Mouse (Mus musculus) adrenal gland, adult 8-10 months (tissue): ENCODE measurements around the gene Ccr3. TPM values are rescaled to one million over a fixed set of nuclear protein-coding genes. Genes with fewer than 3 reads are reported as not detected.
"Not testable (repeated sequence)": the region's sequence is repeated elsewhere in the genome, so short reads cannot be mapped to it uniquely, and the experiment has no call there.

Experiments used
- DNase-seq: peaks from one replicate; pipeline ENCODE4 v3.0.0; 2022
- total RNA-seq, 4 experiments: library from RNA; stranded (reverse); gene quantifications; 2 replicates each; pipeline ENCODE4 v1.2.4; 2022

The Ccr3 gene
- total RNA-seq, 4 experiments from 2014 or later = not detected

DNA sequence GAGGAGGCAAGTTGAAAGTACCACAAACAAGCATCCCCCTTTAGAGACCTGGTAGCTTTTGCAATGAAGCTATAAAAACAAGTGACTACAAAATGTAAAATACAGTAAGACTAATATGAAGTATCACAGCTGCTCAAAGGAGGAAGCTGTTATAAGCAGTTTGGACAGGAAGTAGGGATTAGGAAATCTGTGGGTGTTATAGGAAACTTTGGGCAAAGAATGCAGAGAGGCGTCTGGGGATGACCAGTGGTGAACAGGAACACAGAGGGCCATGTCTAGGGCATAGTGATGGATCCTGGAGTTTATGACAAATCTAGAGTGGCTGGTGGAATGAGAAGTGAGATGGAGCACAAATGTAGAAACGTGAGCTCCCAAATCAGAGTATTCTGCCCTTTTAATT, 31.8 kb downstream of the Ccr3 start:
- DNase-seq = no peak

GRCm38 (mm10) chr9:124056158-124056709, 34.5 kb downstream of the Ccr3 start:
- no peak for DNase-seq

DNA sequence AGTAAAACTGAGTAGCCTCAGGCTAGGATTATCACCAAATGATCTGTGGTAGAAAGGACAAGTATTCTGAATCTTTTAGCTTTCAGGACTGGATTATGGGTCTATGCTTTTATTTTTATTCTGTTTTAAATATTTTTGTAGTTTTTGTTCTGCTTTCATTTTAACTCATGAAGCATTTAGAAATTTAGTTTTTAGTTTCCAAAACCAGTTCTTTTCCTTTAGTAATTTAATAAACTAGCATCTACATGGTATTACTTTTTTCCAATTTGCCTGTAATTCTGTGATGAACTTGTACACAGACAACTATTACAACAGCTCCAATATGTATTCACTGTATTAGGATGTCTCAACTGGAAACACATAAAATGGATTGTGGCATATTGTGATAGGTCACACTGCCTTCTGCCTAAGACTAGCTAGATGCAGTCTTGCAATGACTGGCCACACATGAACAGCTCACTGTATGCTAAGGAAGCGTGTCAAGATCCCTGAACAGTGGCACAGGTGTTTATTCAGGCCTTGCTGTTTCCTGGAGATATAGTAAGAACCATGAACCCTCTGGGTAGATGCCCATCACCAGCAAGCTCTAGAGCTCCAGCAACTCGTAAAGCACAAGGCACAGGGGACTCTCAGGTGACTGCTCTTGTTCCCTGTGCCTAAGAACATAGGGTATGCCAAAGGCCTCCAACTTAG, 38.0 kb downstream of the Ccr3 start:
- no peak for DNase-seq

GRCm38 (mm10) chr9:124061474-124062432, 40.0 kb downstream of the Ccr3 start:
- DNase-seq = not testable (repeated sequence)

GRCm38 (mm10) chr9:124066572-124067103, 44.9 kb downstream of the Ccr3 start:
- no peak for DNase-seq

DNA sequence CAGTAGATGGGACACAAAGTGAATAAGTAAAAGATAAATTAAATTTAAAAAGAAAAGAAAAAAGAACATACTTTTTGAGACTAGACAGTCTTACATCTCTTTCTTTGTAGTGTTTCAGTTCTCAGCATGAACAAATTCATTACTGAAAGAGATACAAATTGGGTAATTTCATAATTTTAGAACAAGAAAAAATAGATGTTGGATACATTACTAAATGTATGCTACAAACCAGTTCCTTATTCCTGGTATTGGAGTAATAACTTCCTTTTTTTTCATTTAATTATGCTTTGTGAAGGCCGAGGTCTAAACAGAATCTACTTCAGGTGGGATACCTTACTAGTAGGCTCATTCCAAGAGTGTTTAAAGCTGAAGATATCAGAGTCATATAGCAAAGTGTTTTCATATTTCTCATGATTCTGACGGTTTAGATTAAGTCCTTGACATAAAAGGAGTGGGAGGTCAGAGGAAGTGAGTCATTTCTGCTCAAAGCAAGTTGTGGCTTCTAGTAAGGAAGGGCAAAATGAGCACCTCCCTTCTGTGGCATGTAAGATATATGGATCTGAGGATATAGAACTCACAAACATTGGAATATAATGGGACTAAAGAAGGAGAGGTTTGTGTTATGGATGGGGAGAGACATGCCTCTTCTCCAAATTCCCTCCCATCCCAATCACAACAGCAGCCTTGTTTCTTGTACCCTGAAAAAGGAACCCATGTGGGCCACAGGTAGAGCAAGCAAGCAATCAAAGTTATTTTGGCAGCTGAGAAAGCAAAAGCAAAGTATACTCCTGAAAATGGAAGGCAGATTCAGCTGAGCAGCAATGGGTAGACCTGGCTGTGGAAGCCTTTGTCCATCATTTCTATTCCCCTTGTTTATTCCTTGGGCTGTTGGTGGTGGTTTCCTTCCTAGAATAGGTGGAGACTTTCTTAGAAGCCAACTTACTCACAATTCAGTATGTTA, 46.6 kb downstream of the Ccr3 start:
- no peak for DNase-seq

DNA sequence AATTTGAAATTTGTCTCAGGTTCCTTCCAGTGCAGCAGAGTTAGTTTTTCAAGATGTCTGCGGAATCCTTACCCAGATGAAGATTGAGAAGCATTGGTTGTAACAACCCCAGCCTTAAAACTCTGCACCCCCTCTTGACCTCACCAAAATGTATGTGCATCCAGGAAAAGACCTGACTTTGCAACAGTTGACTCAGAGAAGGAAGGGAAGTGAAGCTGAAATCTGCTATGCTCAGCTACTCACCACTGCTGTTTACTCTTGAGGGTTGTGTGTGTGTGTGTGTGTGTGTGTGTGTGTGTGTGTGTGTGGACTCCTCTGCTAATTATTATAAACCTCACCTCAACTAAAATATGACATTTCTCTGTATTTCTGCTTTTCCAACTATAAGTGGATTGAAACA, 49.7 kb downstream of the Ccr3 start:
- no peak for DNase-seq

DNA sequence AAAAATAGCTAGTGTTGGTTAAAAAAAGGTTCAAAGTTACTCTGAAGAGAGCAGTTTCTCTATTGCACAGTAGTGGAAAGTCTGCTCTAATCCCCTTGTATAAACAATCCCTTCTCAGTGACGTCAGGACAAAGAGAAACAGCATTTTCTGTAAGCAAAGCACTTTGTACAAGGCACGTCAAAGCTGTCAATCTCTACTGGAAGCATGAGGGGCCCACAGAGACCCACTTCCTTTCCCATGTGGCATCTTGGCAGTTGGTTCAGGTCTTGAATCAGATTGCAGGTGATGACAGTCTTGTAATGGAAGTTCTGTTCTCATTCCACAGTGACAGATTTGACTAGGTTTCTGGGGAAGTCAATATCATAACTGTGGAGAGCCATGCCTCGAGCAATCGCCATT, 58.0 kb downstream of the Ccr3 start:
- no peak for DNase-seq

DNA sequence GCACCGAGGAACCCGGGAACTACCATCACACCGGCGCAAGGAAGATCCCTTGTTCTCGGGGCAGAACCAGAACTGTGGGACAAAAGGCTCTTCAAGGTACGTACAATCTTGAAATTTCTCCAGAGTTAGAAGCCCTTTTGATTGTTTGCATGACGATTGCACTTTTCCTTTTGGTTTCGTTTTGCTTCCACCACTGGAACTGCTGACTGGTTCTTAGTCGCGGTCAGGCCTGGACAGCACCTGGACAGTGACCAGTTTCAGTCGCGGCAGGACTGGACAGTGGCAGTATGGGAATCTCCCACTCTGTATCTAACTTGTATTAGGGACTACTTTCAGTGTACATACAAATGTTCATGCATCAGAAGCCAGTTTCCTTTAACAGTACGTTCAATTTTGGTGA, 58.7 kb downstream of the Ccr3 start:
- DNase-seq = not testable (repeated sequence)

Other genes with a start within 250 kb of the Ccr3 start
- under 1 TPM in 3 of 4 experiments, not detected in 1; 0.46 to 0.75 (median 0.49) TPM for gene Cxcr6, start 215.5 kb upstream of the Ccr3 start, total RNA-seq
- gene Fyco1, start 170.1 kb upstream of the Ccr3 start, total RNA-seq = 10 to 100 TPM; 49.2 to 64.3 (median 59.1) TPM
- under 1 TPM in 3 of 4 experiments, not detected in 1; 0.22 to 0.31 (median 0.23) TPM for gene Xcr1, start 159.9 kb upstream of the Ccr3 start, total RNA-seq
- 1 to 10 TPM; 1.2 to 3.0 (median 3.0) TPM for gene Ccr1, start 53.3 kb upstream of the Ccr3 start, total RNA-seq
- not detected for gene Ccr1l1, start 43.6 kb upstream of the Ccr3 start, total RNA-seq
- 1 to 10 TPM; 1.6 to 4.8 (median 3.2) TPM for gene Ccr2, start 80.0 kb downstream of the Ccr3 start, total RNA-seq
- 10 to 100 TPM in 2 of 4 experiments, 1 to 10 TPM in 2; 4.5 to 11.4 (median 9.6) TPM for gene Ccr5, start 99.6 kb downstream of the Ccr3 start, total RNA-seq